Mouse (Mus musculus) ovary, adult 18-20 months (tissue): ENCODE data around the gene Kcnk4.
"Not testable (repeated sequence)": the region's sequence is repeated elsewhere in the genome, so short reads cannot be mapped to it uniquely, and the experiment has no call there.

ENCODE experiments used
- DNase-seq: peaks from one replicate; pipeline ENCODE4 v3.0.0; 2022; ENCODE audit warnings: low spot score, mixed read lengths

Gene Kcnk4

GRCm38 (mm10) chr19:6916496-6916895, 17.8 kb downstream of the Kcnk4 start:
- DNase-seq = no peak

- no peak for DNase-seq
Observed at GRCm38 (mm10) chr19:6915276-6915675, 19.0 kb downstream of the Kcnk4 start.

- DNase-seq = no peak
Observed at GRCm38 (mm10) chr19:6914540-6914939, 19.8 kb downstream of the Kcnk4 start.

GRCm38 (mm10) chr19:6913991-6914390, 20.3 kb downstream of the Kcnk4 start:
- no peak for DNase-seq

GRCm38 (mm10) chr19:6913036-6913435, 21.3 kb downstream of the Kcnk4 start:
- DNase-seq = no peak

- no peak for DNase-seq
Observed at GRCm38 (mm10) chr19:6912205-6912970, 21.9 kb downstream of the Kcnk4 start.

GRCm38 (mm10) chr19:6911101-6912074, 22.9 kb downstream of the Kcnk4 start:
- no peak for DNase-seq

GRCm38 (mm10) chr19:6910306-6910705, 24.0 kb downstream of the Kcnk4 start:
- peak; percentile 50 for DNase-seq

- peak; percentile 89 for DNase-seq
Observed at GRCm38 (mm10) chr19:6909507-6910289, 24.6 kb downstream of the Kcnk4 start, which contains the start of the genes Trmt112 and Prdx5. Gene Trmt112, plus strand, starts transcription at chr19:6909698. Gene Prdx5, minus strand, starts transcription at chr19:6910106.

- DNase-seq = no peak
Observed at GRCm38 (mm10) chr19:6909021-6909420, 25.3 kb downstream of the Kcnk4 start.

- DNase-seq = no peak
Observed at GRCm38 (mm10) chr19:6907811-6908540, 26.3 kb downstream of the Kcnk4 start.

GRCm38 (mm10) chr19:6907094-6907493, 27.2 kb downstream of the Kcnk4 start:
- no peak for DNase-seq

GRCm38 (mm10) chr19:6906199-6906598, 28.1 kb downstream of the Kcnk4 start:
- DNase-seq = no peak

- no peak for DNase-seq
Observed at GRCm38 (mm10) chr19:6905498-6906159, 28.7 kb downstream of the Kcnk4 start.

- DNase-seq = no peak
Observed at GRCm38 (mm10) chr19:6904846-6905245, 29.5 kb downstream of the Kcnk4 start.

GRCm38 (mm10) chr19:6903031-6903430, 31.3 kb downstream of the Kcnk4 start:
- no peak for DNase-seq

- no peak for DNase-seq
Observed at GRCm38 (mm10) chr19:6899641-6900040, 34.7 kb downstream of the Kcnk4 start.

GRCm38 (mm10) chr19:6895608-6896305, 38.6 kb downstream of the Kcnk4 start:
- not testable (repeated sequence) for DNase-seq

- DNase-seq = no peak
Observed at GRCm38 (mm10) chr19:6893731-6894451, 40.4 kb downstream of the Kcnk4 start.
